Mouse (Mus musculus) MEL (cell line): ENCODE results near the gene Eif2s1. TPM values are rescaled to one million over a fixed set of nuclear protein-coding genes. Genes with fewer than 3 reads are reported as not detected.
"Not testable (repeated sequence)": the region's sequence is repeated elsewhere in the genome, so short reads cannot be mapped to it uniquely, and the experiment has no call there.

Experiments
- DNase-seq: peaks from one replicate; pipeline ENCODE4 v3.0.0; 2011; ENCODE audit warnings: low read depth, low spot score
- H3K27ac ChIP-seq: 2 replicates; pipeline ENCODE4 v1.5.1; 2012; ENCODE audit warnings: low read depth, mild to moderate bottlenecking, control low read depth, low read length, moderate library complexity; ENCODE audit not compliant: control insufficient read depth
- H3K27me3 ChIP-seq, 2 experiments: fragments of 150-350 bp in 1 of 2; sonication (generic) in 1 of 2; 2 replicates each; pipeline ENCODE4 v1.6.1; 2012; ENCODE audit warnings: low read length in 2 of 2, mild to moderate bottlenecking in 2 of 2, improper control_type of control experiment in 1 of 2, moderate library complexity in 1 of 2; ENCODE audit not compliant: insufficient read depth in 2 of 2, control insufficient read depth in 1 of 2
- H3K36me3 ChIP-seq, 2 experiments: 2 replicates each; pipeline ENCODE4 v1.6.1; 2012 to 2014; ENCODE audit warnings: low read length in 2 of 2, improper control_type of control experiment in 1 of 2, inconsistent platforms in 1 of 2, mild to moderate bottlenecking in 1 of 2; ENCODE audit not compliant: insufficient read depth in 2 of 2, control insufficient read depth in 1 of 2
- H3K4me1 ChIP-seq, 2 experiments: fragments of 150-350 bp in 1 of 2; sonication (generic) in 1 of 2; 2 replicates each; pipeline ENCODE4 v1.6.1; 2012; ENCODE audit warnings: low read length in 2 of 2, improper control_type of control experiment in 1 of 2, mild to moderate bottlenecking in 1 of 2; ENCODE audit not compliant: insufficient read depth in 2 of 2, control insufficient read depth in 1 of 2
- H3K4me3 ChIP-seq, 2 experiments: fragments of 150-350 bp in 1 of 2; sonication (generic) in 1 of 2; 2 replicates each; pipeline ENCODE4 v1.5.1; 2012; ENCODE audit warnings: low read depth in 2 of 2, low read length in 2 of 2, mild to moderate bottlenecking in 2 of 2, moderate library complexity in 2 of 2, control low read depth in 1 of 2, improper control_type of control experiment in 1 of 2; ENCODE audit not compliant: control insufficient read depth in 1 of 2, insufficient read depth in 1 of 2
- H3K79me2 ChIP-seq: 2 replicates; pipeline ENCODE4 v1.6.1; 2012; ENCODE audit warnings: mild to moderate bottlenecking, low read length, moderate library complexity; ENCODE audit not compliant: control insufficient read depth, poor library complexity, insufficient read depth
- H3K9ac ChIP-seq: 2 replicates; pipeline ENCODE4 v1.6.1; 2012; ENCODE audit warnings: low read depth, mild to moderate bottlenecking, control low read depth, low read length, moderate library complexity; ENCODE audit not compliant: control insufficient read depth, poor library complexity, severe bottlenecking
- H3K9me3 ChIP-seq: fragments of 150-350 bp; sonication (generic); replicated peaks from 2 replicates; pipeline ENCODE4 v1.6.1; 2012; ENCODE audit warnings: mild to moderate bottlenecking, low read length, improper control_type of control experiment, moderate library complexity; ENCODE audit not compliant: insufficient read depth
- CTCF ChIP-seq, 3 experiments: IDR thresholded peaks in 2 of 3; conservative IDR thresholded peaks in 1 of 3; 2 replicates each; pipeline ENCODE4 v1.5.1; 2011 to 2012; ENCODE audit warnings: low read length in 3 of 3, low read depth in 2 of 3, mild to moderate bottlenecking in 2 of 3, improper control_type of control experiment in 1 of 3, inconsistent platforms in 1 of 3, mixed read lengths in 1 of 3, moderate library complexity in 1 of 3; ENCODE audit not compliant: control insufficient read depth in 1 of 3, insufficient read depth in 1 of 3, poor library complexity in 1 of 3, severe bottlenecking in 1 of 3
- E2F4 ChIP-seq: IDR thresholded peaks from 2 replicates; pipeline ENCODE4 v1.6.1; 2011; ENCODE audit warnings: low read depth, low read length, improper control_type of control experiment, borderline replicate concordance
- GABPA ChIP-seq: IDR thresholded peaks from 2 replicates; pipeline ENCODE4 v1.6.1; 2012; ENCODE audit warnings: low read depth, mild to moderate bottlenecking, inconsistent platforms, low read length, improper control_type of control experiment, moderate library complexity
- GATA1 ChIP-seq: IDR thresholded peaks from 2 replicates; pipeline ENCODE4 v1.6.1; 2011; ENCODE audit warnings: low read depth, low read length, improper control_type of control experiment
- KAT2A ChIP-seq: conservative IDR thresholded peaks from 2 replicates; pipeline ENCODE4 v1.6.1; 2012; ENCODE audit warnings: low read depth, low read length, improper control_type of control experiment, inconsistent platforms
- NRF1 ChIP-seq: IDR thresholded peaks from 2 replicates; pipeline ENCODE4 v1.6.1; 2014; ENCODE audit warnings: low read depth, mild to moderate bottlenecking, inconsistent platforms, low read length, improper control_type of control experiment, moderate library complexity; ENCODE audit not compliant: poor library complexity, insufficient read depth, severe bottlenecking
- POLR2AphosphoS2 ChIP-seq: IDR thresholded peaks from 2 replicates; pipeline ENCODE4 v1.6.1; 2011; ENCODE audit warnings: low read length, improper control_type of control experiment
- SMC3 ChIP-seq: IDR thresholded peaks from 2 replicates; pipeline ENCODE4 v1.6.1; 2011; ENCODE audit warnings: low read depth, low read length, improper control_type of control experiment
- TCF12 ChIP-seq: IDR thresholded peaks from 2 replicates; pipeline ENCODE4 v1.6.1; 2014; ENCODE audit warnings: low read depth, mild to moderate bottlenecking, inconsistent platforms, low read length, improper control_type of control experiment, moderate library complexity
- USF1 ChIP-seq: IDR thresholded peaks from 2 replicates; pipeline ENCODE4 v1.6.1; 2014; ENCODE audit warnings: low read depth, mild to moderate bottlenecking, inconsistent platforms, low read length, improper control_type of control experiment, moderate library complexity
- USF2 ChIP-seq, 2 experiments: IDR thresholded peaks; 2 replicates each; pipeline ENCODE4 v1.6.1; 2011 to 2012; ENCODE audit warnings: improper control_type of control experiment in 2 of 2, low read length in 2 of 2, borderline replicate concordance in 1 of 2, inconsistent platforms in 1 of 2, low read depth in 1 of 2, mild to moderate bottlenecking in 1 of 2; ENCODE audit not compliant: insufficient read depth in 1 of 2
- ZKSCAN1 ChIP-seq: IDR thresholded peaks from 2 replicates; pipeline ENCODE4 v1.6.1; 2012; ENCODE audit warnings: low read depth, mild to moderate bottlenecking, inconsistent platforms, low read length, improper control_type of control experiment, moderate library complexity
- ZMIZ1 ChIP-seq: IDR thresholded peaks from 2 replicates; pipeline ENCODE4 v1.6.1; 2012; ENCODE audit warnings: low read depth, mild to moderate bottlenecking, inconsistent platforms, low read length, improper control_type of control experiment, moderate library complexity
- polyA plus RNA-seq, 2 experiments: library from polyadenylated mRNA; stranded (reverse) in 1 of 2; unstranded in 1 of 2; fragments of >175 nt in 1 of 2; fragments of >200 nt in 1 of 2; gene quantifications; 2 replicates each; pipeline versions ENCODE4 v1.2.1 to v1.2.4; 2012; ENCODE audit warnings: low replicate concordance in 2 of 2, low read depth in 1 of 2; ENCODE audit not compliant: insufficient read length in 2 of 2, insufficient read depth in 1 of 2, missing spikeins in 1 of 2
- total RNA-seq: library from RNA; depleted of rRNA; stranded (reverse); fragments of 300-350 nt; gene quantifications from 2 replicates; pipeline ENCODE4 v1.2.3, GENCODE M21; 2012

Eif2s1 gene
- total and polyA plus RNA-seq, 3 experiments: 114 to 550 (median 197) TPM

- TF ChIP-seq E2F4: no peak
- no peak for TF ChIP-seq POLR2AphosphoS2
- TF ChIP-seq, all 39 proteins: peak for 9
These were observed 57.6 kb downstream of the Eif2s1 start (continued) for GRCm38 (mm10) chr12:78919079-78919712.

DNA sequence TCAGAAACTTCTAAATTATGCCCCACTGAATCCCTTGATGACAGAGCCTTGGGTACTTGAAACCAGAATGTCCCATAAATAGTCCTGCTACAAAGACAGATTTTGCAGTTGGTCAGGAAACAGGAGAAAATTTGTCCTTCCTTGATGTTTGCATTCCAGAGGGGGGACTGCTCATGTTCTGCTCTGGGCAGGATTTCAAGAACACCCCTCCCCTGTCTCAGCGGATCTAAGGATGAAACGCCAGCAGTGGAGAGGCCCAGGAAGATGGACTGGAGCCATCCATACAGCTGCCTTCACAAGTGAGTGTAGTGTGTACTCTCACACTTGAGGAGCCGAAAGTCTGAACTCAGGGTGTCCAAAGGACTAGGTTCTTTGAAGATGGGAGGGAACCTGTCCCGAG lies 59.8 kb downstream of the Eif2s1 start:
- TF ChIP-seq NRF1 (no peak), KAT2A (no peak), TCF12 (no peak), ZKSCAN1 (no peak), SMC3 (no peak), USF1 (no peak)
- no peak overlapping the region for H3K4me3 ChIP-seq
- DNase-seq: no peak

DNA sequence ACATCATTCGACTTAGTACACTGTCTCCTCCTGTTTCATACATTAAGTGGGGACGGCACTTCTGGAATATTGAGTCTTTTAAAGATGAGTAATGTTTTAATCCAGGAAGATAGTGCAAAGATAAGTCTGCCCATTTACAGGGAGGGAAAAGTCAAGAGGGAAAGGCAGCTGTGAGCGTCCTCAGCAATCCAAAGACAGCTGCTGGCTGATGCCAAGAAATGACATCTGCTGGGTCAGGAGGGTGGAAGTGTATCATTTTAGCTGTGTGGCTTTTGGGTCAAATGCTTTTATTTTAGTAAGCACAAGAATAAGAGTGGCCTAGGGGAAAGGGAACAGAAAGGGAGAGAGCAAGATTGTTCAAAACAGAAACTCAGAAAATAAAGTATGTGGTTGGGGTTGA lies 60.4 kb downstream of the Eif2s1 start:
- Histone ChIP-seq H3K4me3 (no peak overlapping the region), H3K4me1 (no peaks in the 10 kb centered on the region)
- TF ChIP-seq E2F4 (no peak), GABPA (no peak), GATA1 (no peak), ZMIZ1 (no peak), USF2 (IDR thresholded peaks at IDR 0.05; ENCODE audit: borderline replicate concordance in 1 of 2, insufficient read depth in 1 of 2, low read depth in 1 of 2, low read length in 2 of 2) (no peak)
- TF ChIP-seq, all 39 proteins: peak for 0

More for the DNA sequence above, 59.8 kb downstream of the Eif2s1 start:
- no peaks in the 10 kb centered on the region for H3K4me1 ChIP-seq
- H3K79me2 ChIP-seq: no peaks in the 10 kb centered on the region
- H3K36me3 ChIP-seq: no peaks in the 10 kb centered on the region
- peaks cover 0 to 1% of the 10 kb centered on the region in 2 experiments; a peak in 1 of 4 replicates for H3K27me3 ChIP-seq
- no peak overlapping the region for H3K9ac ChIP-seq
- H3K9me3 ChIP-seq: no peaks in the 10 kb centered on the region
- H3K27ac ChIP-seq: no peak overlapping the region

GRCm38 (mm10) chr12:78922977-78923376 lies 61.4 kb downstream of the Eif2s1 start:
- not testable (repeated sequence) for H3K36me3 ChIP-seq, H3K79me2 ChIP-seq, DNase-seq, H3K27ac ChIP-seq, H3K4me1 ChIP-seq, H3K9me3 ChIP-seq, H3K27me3 ChIP-seq, H3K9ac ChIP-seq, H3K4me3 ChIP-seq
- TF ChIP-seq SMC3 (peak; percentile 32), CTCF (IDR thresholded peaks at IDR 0.05 in 2 of 3, conservative IDR thresholded peaks at IDR 0.05 in 1 of 3; ENCODE audit: control insufficient read depth in 1 of 3, insufficient read depth in 1 of 3, low read depth in 2 of 3, low read length in 3 of 3, poor library complexity in 1 of 3, severe bottlenecking in 1 of 3) (peak in 1 of 3 experiments; percentile 15; a peak in 1 of 6 replicates)

More for the DNA sequence above, 60.4 kb downstream of the Eif2s1 start:
- Histone ChIP-seq H3K79me2 (no peaks in the 10 kb centered on the region), H3K27ac (no peak overlapping the region), H3K36me3 (no peaks in the 10 kb centered on the region), H3K9me3 (no peaks in the 10 kb centered on the region), H3K9ac (no peak overlapping the region), H3K27me3 (peaks cover 0 to 1% of the 10 kb centered on the region in 2 experiments; a peak in 1 of 4 replicates)
- no peak for DNase-seq
